Mouse (Mus musculus) megakaryocyte progenitor cell, adult 5-6 weeks (primary cell): ENCODE measurements around the gene Sf3a2. TPM values are rescaled to one million over a fixed set of nuclear protein-coding genes. Genes with fewer than 3 reads are reported as not detected.

ENCODE experiments used
- ATAC-seq: replicated peaks from 2 replicates; pipeline ENCODE4 v1.8.0; 2016; ENCODE audit warnings: mild to moderate bottlenecking, moderate TSS enrichment, inconsistent platforms; ENCODE audit not compliant: poor library complexity
- total RNA-seq, 2 experiments: library from RNA; stranded (forward) in 1 of 2; stranded (reverse) in 1 of 2; fragments of 157-497, 149-512 nt in 1 of 2; fragments of 200-1000 nt in 1 of 2; gene quantifications; 2 replicates each; pipeline versions ENCODE4 v1.2.3 to v1.2.4; 2015 to 2017

The Sf3a2 gene
- total RNA-seq, 2 experiments from 2014 or later = 11.5 to 74.9 TPM

DNA sequence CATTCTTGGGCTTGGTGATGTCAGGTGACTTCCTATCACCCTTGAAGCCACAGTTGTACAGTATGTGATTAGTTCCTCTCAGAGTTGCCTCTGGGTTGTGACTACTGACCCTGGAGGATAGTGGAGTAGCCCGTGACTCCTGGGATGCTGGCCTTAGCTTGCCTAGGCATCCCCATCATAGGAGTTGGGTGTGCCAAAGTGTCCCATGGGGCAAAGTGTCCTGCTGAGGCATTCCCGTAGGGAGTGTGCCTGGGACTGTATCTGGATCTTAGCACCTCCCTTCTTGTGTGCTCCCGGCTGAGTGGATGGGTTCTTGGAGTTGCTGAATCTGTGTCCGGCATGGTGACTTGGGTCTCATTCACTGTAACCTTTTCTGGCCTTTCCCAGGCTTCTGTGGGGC lies 23.0 kb upstream of the Sf3a2 start:
- 0 out of 2 replicates have a peak, but pooled peaks have one; percentile 2 for ATAC-seq

DNA sequence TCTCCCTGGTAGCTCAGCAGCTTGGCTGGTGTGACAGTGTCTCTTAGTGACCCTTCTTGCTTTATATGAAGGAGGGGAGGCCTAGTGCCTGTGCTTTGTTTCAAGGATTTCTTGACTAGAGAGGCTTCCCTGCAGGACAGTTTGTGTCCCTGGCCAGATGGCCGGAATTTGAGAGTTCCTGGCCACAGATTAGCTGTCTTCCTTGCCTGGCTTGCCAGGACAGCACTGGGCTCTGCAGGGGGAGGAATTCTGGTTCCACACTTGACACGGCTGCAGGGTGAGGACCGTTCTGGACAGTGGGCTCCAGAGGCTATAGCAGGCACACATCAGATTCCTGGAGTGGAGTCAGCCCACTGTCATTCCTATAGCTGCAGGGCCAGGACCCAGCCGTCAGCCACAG lies 22.3 kb upstream of the Sf3a2 start:
- no peak for ATAC-seq

GRCm38 (mm10) chr10:80776358-80776869 lies 21.6 kb upstream of the Sf3a2 start:
- ATAC-seq = no peak

DNA sequence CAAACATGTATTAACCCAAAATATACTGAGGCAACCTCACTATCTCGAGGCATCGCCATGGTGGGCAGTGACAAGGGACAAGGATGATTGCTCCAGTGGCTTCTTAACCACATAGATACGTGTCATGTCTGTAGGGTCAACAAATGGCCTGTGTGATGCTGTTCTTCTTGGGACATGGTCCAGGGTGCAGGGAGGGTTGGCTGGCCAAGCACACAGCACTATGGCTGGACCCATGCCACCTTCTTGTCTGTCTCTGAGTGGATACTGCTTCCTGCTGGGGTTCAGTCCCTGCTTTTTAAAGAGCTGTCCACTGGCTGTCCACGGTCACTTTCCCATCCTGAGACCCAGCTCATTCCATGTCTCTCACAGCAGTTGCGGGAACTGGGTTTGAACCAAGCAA lies 20.9 kb upstream of the Sf3a2 start:
- no peak for ATAC-seq

DNA sequence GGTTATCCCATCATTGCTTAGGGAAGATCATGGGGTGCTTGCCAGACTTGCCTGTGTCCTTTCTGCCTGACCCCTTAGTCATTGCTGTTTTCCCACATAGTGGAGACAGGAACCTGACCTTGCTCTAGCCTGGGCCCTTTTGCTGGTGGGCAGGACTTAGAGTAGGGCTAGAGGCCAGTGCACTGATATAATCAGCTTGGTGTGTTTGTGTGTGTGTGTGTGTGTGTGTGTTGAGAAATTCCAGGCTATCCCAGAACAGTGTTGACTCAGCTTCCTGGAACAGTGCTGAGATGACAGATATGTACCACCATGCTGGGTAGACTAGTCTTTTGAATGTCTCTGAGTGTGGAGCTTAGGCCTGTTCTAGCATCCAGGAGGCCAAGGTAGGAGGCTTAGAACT lies 18.4 kb upstream of the Sf3a2 start:
- no peak for ATAC-seq

DNA sequence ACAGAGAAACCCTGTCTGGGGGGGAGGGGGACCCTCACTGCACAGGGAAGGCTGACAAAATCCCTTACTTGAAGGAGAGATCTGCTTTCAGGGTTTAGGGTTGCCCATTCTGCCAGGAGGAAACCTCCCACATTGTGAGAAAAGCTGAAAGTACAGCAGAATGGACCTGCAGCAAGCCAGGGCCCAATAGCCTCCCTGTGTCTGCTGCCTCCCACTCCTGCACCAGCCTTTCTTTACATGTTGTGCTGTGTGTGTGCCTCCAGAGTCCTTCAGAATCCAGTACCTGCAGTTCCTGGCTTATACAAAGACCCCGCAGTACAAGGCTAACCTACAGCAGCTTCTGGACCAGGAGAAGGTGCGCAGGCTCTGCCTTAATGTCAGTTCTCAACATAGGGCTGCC lies 13.7 kb upstream of the Sf3a2 start:
- no peak for ATAC-seq

- ATAC-seq = no peak
These were observed 13.1 kb upstream of the Sf3a2 start for GRCm38 (mm10) chr10:80784871-80785270.

DNA sequence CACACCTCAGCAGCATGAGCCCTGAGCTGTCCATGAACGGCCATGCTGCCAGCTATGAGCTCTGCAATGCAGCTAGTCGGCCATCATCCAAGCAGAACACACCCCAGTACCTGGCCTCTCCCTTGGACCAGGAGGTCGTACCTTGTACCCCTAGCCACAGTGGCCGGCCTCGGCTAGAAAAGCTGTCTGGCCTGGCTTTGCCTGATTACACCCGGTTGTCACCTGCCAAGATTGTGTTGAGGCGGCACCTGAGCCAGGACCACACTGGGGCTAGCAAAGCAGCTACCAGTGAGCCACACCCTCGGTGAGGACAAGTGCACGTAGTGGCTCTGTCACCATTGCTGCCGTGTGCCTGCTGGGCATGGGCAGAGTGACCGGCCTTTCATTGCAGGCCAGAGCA lies 12.0 kb upstream of the Sf3a2 start:
- ATAC-seq = no peak

DNA sequence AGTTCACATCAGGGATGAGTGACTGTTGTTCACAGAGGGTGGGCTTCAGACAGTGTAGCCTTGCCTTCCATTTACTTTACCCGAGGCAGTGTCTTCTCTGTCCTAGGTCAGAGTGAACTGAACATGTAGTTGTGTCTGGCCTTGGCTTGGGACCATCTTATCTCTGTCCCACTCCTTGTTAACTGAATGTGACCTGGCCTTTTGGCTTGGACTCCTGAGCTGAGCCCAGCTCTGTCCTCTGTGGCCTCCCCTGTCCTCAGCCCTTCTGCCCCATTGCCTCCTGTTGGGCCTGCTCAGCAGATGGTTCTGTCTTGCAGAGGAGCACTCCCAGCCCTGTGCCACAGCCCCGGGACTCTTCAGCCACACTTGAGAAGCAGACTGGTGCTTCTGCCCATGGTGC lies 10.5 kb upstream of the Sf3a2 start:
- no peak for ATAC-seq

DNA sequence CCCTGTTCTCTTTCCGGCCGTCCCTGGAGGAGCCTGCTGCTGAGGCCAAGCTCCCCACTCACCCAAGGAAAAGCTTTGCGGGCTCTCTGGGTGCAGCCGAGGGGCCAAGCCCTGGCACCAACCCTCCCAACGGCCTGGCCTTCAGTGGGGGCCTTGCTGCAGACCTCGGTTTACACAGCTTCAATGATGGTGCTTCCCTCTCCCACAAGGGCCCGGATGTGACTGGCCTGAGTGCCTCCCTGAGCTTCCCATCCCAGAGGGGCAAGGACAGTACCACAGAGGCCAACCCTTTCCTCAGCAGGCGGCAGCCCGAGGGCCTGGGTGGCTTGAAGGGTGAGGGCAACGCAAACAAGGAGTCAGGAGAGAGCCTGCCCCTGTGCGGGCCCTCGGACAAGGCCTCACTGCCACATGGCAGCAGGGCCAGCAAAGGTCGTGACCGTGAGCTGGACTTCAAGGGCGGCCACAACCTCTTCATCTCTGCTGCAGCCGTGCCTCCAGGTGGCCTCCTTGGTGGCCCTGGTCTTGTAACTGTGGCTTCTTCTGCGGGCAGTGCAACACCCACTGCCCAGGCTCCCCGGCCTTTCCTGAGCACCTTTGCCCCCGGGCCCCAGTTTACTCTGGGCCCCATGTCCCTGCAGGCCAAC lies 7.1 kb upstream of the Sf3a2 start:
- no peak for ATAC-seq

DNA sequence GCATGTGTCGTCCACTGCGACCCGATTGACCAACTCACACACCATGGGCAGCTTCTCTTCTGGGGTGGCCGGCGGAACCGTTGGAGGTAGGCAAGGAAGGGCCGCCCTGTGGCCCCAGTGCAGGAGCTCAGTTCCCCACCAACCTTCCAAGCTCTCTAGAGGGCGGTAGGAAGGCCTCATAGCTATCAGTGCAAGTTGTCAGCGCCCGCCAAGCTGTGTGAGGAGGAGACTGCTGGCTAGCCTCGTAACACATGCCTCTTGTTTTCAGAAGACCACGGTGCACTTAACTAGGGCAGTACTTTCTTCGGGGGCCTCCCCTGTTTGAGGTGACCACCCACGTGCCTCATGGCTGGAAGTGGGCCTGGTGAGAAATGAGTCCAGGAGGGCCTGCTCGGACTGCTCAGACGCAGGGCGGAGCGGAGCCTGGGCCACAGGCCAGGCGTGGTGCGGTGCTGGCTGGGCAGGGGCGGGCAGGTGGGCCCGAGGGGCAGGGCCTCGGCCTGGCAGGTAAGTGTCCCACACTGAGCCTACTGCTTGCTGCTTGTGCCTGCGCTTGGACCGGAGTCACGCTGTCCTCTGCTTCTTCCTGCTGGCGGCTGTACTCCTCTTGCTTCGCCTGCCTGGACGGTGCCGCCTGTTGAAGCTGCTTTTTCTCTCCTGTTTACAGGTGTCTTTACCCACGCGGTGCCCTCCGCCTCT lies 6.4 kb upstream of the Sf3a2 start:
- ATAC-seq = peak; percentile 38

- peak; percentile 9 for ATAC-seq
These were observed 5.6 kb upstream of the Sf3a2 start for GRCm38 (mm10) chr10:80792175-80793032.

- no peak for ATAC-seq
These were observed 4.8 kb upstream of the Sf3a2 start for GRCm38 (mm10) chr10:80793033-80793784.

DNA sequence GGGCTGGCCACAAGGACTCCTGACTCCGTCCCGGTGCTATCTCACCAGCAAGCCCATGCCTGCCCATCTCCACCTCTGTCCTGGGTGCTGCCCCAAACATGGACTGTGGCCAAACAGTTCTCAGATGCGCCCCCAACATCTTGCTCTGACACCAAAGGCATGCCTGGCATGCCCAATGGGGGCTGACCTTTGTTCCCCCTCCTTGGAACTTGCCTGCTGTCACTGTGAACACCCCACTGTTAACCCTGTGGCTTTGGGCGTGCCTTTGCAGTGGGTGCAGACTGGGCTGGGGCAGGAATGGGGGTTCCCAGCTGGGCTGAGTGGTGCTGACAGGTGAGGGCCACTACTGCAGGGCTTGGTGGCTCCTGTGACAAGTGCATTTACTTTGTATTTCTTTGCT lies 4.2 kb upstream of the Sf3a2 start:
- ATAC-seq = no peak

DNA sequence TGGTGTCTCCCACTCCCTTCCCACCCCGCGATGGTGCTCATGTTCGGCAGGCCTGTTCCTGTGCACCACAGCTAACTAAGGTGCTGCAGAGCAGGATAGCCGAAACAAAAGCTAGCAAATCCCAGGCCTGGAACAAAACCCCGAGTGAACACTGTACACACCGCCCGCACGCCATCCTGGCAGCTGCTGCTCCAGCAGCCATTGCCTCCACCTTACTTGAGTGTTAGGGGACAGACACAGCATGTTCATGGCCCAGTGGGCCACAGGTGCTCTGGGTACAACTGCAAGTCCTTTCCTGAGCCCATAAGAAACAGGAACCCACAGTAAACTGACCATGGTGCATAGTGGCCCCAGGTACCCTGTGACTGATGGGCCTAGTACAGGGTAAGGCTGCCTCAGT lies 3.2 kb upstream of the Sf3a2 start:
- ATAC-seq = no peak

DNA sequence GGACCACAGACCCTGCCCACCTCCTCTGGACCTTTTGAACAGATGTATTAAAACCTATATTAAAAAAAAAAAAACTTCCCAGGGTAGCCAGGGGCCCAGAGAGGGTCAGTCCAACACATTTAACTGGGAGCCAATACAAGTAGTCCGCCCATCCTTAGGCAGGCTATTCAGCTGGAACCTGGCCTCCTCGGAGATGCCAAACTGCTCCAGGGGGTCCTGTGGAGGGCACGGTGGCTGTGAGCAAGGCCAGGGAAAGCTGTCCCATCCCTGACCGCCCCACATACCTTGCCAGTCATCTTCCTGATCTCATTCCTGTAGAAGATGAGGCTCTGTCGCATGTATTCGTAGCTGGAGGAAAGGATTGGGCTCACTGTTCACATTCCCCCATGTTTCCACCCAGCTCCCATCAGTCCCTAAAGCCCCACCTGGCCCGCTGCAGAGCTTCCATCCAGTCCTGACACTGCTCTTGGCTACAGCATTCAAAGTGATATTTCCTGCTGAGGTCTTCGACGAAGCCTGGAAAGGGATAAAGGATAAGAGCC lies 1.6 kb upstream of the Sf3a2 start:
- no peak for ATAC-seq

GRCm38 (mm10) chr10:80797186-80798149 lies 530 bp upstream of the Sf3a2 start:
- ATAC-seq = peak; percentile 32

DNA sequence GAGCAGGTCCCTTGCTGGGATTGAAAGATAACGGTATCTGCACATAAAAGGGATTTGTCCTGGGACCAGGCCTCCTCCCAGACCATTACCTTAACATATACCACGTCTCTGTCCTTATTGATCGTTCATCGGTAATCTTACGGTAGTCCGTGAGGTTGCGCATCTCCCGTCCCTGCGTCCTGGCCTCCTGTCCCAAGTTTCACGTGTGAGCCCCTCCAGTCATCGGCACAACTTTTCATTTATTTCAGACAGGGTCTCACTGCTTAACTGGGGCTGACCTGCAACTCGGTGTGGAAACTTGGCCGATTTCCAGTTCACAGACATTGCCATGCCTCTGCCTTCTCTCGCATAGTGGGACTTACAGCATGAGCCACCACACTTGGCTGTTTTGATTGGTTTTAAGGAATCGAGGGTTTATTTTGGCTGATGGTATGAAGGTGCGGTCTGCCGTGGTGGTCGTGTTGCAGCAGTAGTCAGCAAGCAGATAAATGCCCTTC lies 1.1 kb downstream of the Sf3a2 start:
- no peak for ATAC-seq

GRCm38 (mm10) chr10:80802204-80802912 lies 4.4 kb downstream of the Sf3a2 start:
- no peak for ATAC-seq
